Mouse (Mus musculus) ES-Bruce4 (cell line): ENCODE results near the gene Ccdc18.

ENCODE experiments used
- CTCF ChIP-seq: IDR thresholded peaks from one replicate; pipeline ENCODE4 v1.8.1; 2011; ENCODE audit warnings: low read depth, low read length
- POLR2A ChIP-seq: IDR thresholded peaks from one replicate; pipeline ENCODE4 v1.8.1; 2011; ENCODE audit warnings: low read length; ENCODE audit not compliant: insufficient read depth

- TF ChIP-seq CTCF, result no peak
- TF ChIP-seq POLR2A, result no peak
Observed at GRCm38 (mm10) chr5:108152592-108152991, 19.9 kb downstream of the Ccdc18 start.
